Mouse (Mus musculus) ES-E14 (cell line): Measurements from ENCODE around the gene Ugt1a10. TPM values are rescaled to one million over a fixed set of nuclear protein-coding genes. Genes with fewer than 3 reads are reported as not detected.
"Not testable (repeated sequence)": the region's sequence is repeated elsewhere in the genome, so short reads cannot be mapped to it uniquely, and the experiment has no call there.

Experiments used
- DNase-seq: peaks from one replicate; pipeline ENCODE4 v3.0.0-alpha.2; 2013; ENCODE audit warnings: low read depth, low spot score
- H3K27ac ChIP-seq: 2 replicates; pipeline ENCODE4 v1.5.1; 2012; ENCODE audit warnings: low read depth, mild to moderate bottlenecking, low read length, moderate library complexity, mixed read lengths; ENCODE audit not compliant: poor library complexity, insufficient read depth, severe bottlenecking
- H3K36me3 ChIP-seq: 2 replicates; pipeline ENCODE4 v1.6.1; 2012; ENCODE audit warnings: mild to moderate bottlenecking, low read length, moderate library complexity, mixed read lengths; ENCODE audit not compliant: control insufficient read depth, poor library complexity, insufficient read depth, severe bottlenecking
- H3K4me1 ChIP-seq, 2 experiments: fragments of 150-350 bp in 1 of 2; sonication (generic) in 1 of 2; 2 replicates each; pipeline ENCODE4 v1.6.1; 2012; ENCODE audit warnings: low read length in 2 of 2, mild to moderate bottlenecking in 1 of 2, mixed read lengths in 1 of 2; ENCODE audit not compliant: control insufficient read depth in 2 of 2, insufficient read depth in 2 of 2, poor library complexity in 1 of 2
- H3K4me3 ChIP-seq, 2 experiments: fragments of 150-350 bp in 1 of 2; sonication (generic) in 1 of 2; 2 replicates each; pipeline ENCODE4 v1.5.1; 2012; ENCODE audit warnings: low read length in 2 of 2, low read depth in 1 of 2, mild to moderate bottlenecking in 1 of 2, mixed read lengths in 1 of 2; ENCODE audit not compliant: insufficient read depth in 1 of 2, poor library complexity in 1 of 2, severe bottlenecking in 1 of 2
- H3K9ac ChIP-seq: 2 replicates; pipeline ENCODE4 v1.6.1; 2012; ENCODE audit warnings: low read depth, mild to moderate bottlenecking, low read length, mixed read lengths; ENCODE audit not compliant: poor library complexity, insufficient read depth, severe bottlenecking
- H3K9me3 ChIP-seq: fragments of 150-350 bp; sonication (generic); 2 replicates; pipeline ENCODE4 v1.6.1; 2012; ENCODE audit warnings: low read depth, mild to moderate bottlenecking, low read length; ENCODE audit not compliant: control insufficient read depth, insufficient read depth
- CHD2 ChIP-seq: IDR thresholded peaks from 2 replicates; pipeline ENCODE4 v1.6.1; 2014; ENCODE audit warnings: mild to moderate bottlenecking, low read depth, low read length, inconsistent platforms
- HCFC1 ChIP-seq: IDR thresholded peaks from 2 replicates; pipeline ENCODE4 v1.6.1; 2012; ENCODE audit warnings: low read length, inconsistent platforms, borderline replicate concordance; ENCODE audit not compliant: insufficient read depth
- MAFK ChIP-seq: IDR thresholded peaks from 2 replicates; pipeline ENCODE4 v1.6.1; 2014; ENCODE audit warnings: mild to moderate bottlenecking, low read depth, low read length, inconsistent platforms; ENCODE audit not compliant: insufficient read depth
- ZC3H11A ChIP-seq: IDR thresholded peaks from 2 replicates; pipeline ENCODE4 v1.6.1; 2012; ENCODE audit warnings: low read depth, mild to moderate bottlenecking, inconsistent platforms, low read length, borderline replicate concordance
- ZNF384 ChIP-seq: IDR thresholded peaks from 2 replicates; pipeline ENCODE4 v1.6.1; 2012; ENCODE audit warnings: low read depth, low read length, inconsistent platforms
- in situ Hi-C, 2 experiments: fragments of 600-800 bp; cut with MboI; formaldehyde crosslinking; loops; one replicate each; pipeline ENCODE4 v1.15.1; 2025; ENCODE audit warnings: low sequenced_read_pairs in 2 of 2, inconsistent platforms in 1 of 2; ENCODE audit not compliant: unreplicated experiment in 2 of 2
- total RNA-seq: library from RNA; depleted of rRNA; stranded (reverse); fragments of 300-350 nt; gene quantifications from 2 replicates; pipeline ENCODE4 v1.2.3, GENCODE M21; 2012

Gene Ugt1a10
- total RNA-seq, 1 experiment: not detected

GRCm38 (mm10) chr1:88077128-88077527, 21.9 kb downstream of the Ugt1a10 start:
- TF ChIP-seq CHD2 (no peak), HCFC1 (no peak), MAFK (no peak), ZC3H11A (no peak), ZNF384 (no peak)
- Histone ChIP-seq H3K36me3 (no peaks in the 10 kb centered on the region), H3K4me3 (no peak overlapping the region), H3K4me1 (no peaks in the 10 kb centered on the region), H3K27ac (no peak overlapping the region), H3K9me3 (no peaks in the 10 kb centered on the region), H3K9ac (no peak overlapping the region)
- in situ Hi-C loops: no loop called here
- no peak for DNase-seq

DNA sequence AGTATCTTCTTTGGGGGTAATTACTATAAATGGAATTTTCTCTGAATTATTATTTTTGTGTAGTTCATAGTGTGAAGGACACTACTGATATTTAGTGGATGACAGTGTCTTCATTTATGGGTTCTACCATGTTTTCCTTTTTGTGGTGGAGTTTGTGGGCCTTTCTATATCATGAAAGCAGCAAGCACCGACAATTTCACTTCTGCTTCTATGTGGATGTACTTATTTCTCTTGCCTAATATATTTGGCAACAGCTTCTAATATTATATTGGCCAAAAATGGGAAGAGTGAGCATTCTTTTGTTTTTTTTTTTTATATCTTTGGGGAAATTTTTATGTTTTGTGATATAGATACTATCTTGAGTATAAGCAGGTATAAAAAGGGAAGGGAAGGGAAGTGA, 26.5 kb downstream of the Ugt1a10 start:
- H3K9ac ChIP-seq: no peak overlapping the region
- in situ Hi-C loops: no loop called here
- H3K36me3 ChIP-seq: no peaks in the 10 kb centered on the region
- H3K4me1 ChIP-seq: no peaks in the 10 kb centered on the region
- no peak for TF ChIP-seq CHD2
- no peak for TF ChIP-seq MAFK
- TF ChIP-seq HCFC1: no peak
- no peak for TF ChIP-seq ZC3H11A
- no peak for TF ChIP-seq ZNF384
- no peak for DNase-seq
- H3K4me3 ChIP-seq: no peak overlapping the region
- no peak overlapping the region for H3K27ac ChIP-seq
- no peaks in the 10 kb centered on the region for H3K9me3 ChIP-seq

DNA sequence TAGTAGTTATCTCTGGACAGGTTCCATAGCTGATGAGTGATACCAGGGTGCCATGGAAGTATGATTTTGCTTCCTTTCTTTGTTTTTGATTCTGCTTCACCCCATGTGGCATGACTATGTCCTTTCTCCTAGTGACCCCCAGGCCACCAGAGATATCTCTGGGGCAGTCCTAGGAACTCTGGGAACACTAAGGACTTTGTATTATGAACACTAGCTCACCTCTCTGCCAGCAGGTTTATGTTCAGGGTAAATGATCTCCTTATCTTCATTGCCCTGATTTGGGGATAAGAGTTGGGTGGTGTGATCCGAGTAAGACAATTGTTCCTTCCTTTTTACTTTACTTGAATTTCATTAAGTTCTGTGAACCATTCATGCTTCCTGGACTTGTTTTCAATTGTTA, 30.9 kb downstream of the Ugt1a10 start:
- Histone ChIP-seq H3K4me1 (no peaks in the 10 kb centered on the region), H3K9ac (no peak overlapping the region), H3K4me3 (no peak overlapping the region), H3K27ac (no peak overlapping the region), H3K9me3 (no peaks in the 10 kb centered on the region), H3K36me3 (no peaks in the 10 kb centered on the region)
- no peak for DNase-seq
- in situ Hi-C loops: no loop called here
- TF ChIP-seq MAFK (no peak), HCFC1 (no peak), ZC3H11A (no peak), ZNF384 (no peak), CHD2 (no peak)

DNA sequence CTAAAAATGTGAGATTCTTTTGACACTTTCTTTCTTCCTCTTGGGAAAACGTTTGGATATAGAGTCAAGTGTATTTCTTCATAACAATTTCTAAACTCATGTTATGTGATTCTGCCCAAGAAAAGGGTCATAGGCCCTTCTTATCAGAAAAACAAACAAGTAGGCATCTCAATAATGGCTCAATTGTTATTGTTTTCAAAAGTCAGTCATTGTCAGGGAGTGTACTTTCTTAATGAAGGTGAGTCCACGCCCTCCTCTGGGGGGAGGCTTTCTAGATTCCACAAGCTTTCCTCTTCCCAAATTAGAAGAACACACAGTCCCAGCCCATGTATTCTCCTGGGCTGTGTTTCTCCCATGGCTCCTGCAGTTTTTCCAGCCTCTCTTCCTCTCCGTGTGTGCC, 32.3 kb downstream of the Ugt1a10 start, which contains the start of gene Ugt1a8:
Ugt1a8 (plus strand) TSS at position 301 of the 400 bp plus-strand sequence.
- Histone ChIP-seq H3K27ac (no peak within 1 kb of the TSS), H3K36me3 (no peaks in the 10 kb centered on the region), H3K4me3 (no peak within 1 kb of the TSS), H3K9me3 (no peaks in the 10 kb centered on the region), H3K9ac (no peak within 1 kb of the TSS), H3K4me1 (no peaks in the 10 kb centered on the region)
- in situ Hi-C loops: no loop called here
- TF ChIP-seq ZC3H11A: no peak
- TF ChIP-seq HCFC1: no peak
- TF ChIP-seq CHD2: no peak
- no peak for TF ChIP-seq MAFK
- no peak for TF ChIP-seq ZNF384
- DNase-seq: no peak

GRCm38 (mm10) chr1:88092341-88092740, 37.2 kb downstream of the Ugt1a10 start:
- no peaks in the 10 kb centered on the region for H3K36me3 ChIP-seq
- no peaks in the 10 kb centered on the region for H3K9me3 ChIP-seq
- in situ Hi-C loops: no loop called here
- H3K4me3 ChIP-seq: no peak overlapping the region
- no peak overlapping the region for H3K27ac ChIP-seq
- H3K9ac ChIP-seq: no peak overlapping the region
- H3K4me1 ChIP-seq: no peaks in the 10 kb centered on the region
- no peak for DNase-seq
- no peak for TF ChIP-seq MAFK
- no peak for TF ChIP-seq ZNF384
- no peak for TF ChIP-seq CHD2
- no peak for TF ChIP-seq ZC3H11A
- no peak for TF ChIP-seq HCFC1

DNA sequence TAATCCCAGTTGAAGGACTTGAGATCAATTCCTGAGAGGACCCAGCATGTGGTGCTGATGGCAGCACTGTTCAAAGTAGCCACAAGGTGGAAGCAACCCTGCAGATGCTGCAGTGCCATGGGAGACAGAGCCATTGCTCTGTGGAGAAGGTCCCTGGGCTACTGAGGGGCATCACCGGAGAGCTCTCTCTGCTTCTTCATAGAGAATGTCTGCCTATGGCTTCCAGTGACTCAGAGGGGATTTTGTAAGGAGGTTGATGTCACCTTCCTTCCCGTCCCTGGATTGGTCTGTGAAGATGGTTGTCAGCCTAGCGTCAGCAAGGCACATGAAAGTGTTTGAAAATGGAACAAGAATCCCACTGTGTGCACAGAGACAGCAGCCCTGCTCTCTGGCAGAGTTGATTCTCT, 39.1 kb downstream of the Ugt1a10 start:
- H3K9me3 ChIP-seq, H3K9ac ChIP-seq, H3K4me3 ChIP-seq, H3K4me1 ChIP-seq, H3K36me3 ChIP-seq, in situ Hi-C loops, H3K27ac ChIP-seq, DNase-seq: not testable (repeated sequence)
